Mouse (Mus musculus): Measurements from ENCODE around the gene Arhgap1. TPM values are rescaled to one million over a fixed set of nuclear protein-coding genes. Genes with fewer than 3 reads are reported as not detected.

The Arhgap1 gene
- polyA plus RNA-seq, 1 experiment, result 112 TPM

DNA sequence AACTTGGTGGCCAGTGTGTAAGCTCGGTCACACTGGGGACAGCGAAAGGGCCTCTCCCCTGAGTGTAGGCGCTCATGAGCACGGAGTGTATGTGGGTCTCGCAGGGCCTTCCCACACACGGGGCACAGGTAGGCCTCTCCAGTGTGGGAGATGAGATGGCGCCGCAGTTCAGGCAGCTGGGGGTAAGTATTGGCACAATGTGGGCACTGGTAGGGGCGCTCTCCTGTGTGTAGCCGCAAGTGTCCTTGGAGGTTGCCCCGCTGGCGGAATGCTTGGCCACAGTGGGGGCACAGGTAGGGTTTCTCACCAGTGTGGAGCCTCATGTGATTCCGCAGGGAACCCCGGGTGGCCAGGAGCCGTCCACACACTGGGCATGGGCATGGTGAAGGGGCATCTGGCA, 4.3 kb upstream of the Arhgap1 start:
- no peak for DNase-seq (ENCODE audit: low read depth, low spot score)
- 98% methylated on average over 15 of the region's 15 CpGs for WGBS

DNA sequence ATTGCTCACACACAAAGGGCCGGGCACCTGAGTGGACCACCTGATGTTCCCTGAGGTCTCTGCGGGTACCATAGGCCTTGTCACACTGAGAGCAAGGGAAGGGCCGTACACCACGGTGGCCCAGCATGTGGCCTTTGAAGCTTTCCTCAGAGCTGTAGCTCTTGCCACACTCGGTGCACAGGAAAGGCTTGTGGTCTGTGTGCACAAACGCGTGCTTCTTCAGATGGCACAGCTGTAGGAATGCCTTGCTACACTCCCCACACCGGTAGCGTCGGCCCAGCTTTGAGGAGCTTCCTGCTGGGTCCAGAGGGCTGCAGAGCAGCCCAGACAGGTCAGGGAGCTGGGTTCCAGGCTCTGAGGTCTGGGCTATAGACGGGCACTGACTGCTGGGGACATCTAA, 3.8 kb upstream of the Arhgap1 start:
- DNase-seq (ENCODE audit: low read depth, low spot score), result no peak
- 87% methylated on average over 11 of the region's 11 CpGs for WGBS

GRCm38 (mm10) chr2:91646733-91647132, 2.9 kb upstream of the Arhgap1 start:
- DNase-seq (ENCODE audit: low read depth, low spot score), result no peak

DNA sequence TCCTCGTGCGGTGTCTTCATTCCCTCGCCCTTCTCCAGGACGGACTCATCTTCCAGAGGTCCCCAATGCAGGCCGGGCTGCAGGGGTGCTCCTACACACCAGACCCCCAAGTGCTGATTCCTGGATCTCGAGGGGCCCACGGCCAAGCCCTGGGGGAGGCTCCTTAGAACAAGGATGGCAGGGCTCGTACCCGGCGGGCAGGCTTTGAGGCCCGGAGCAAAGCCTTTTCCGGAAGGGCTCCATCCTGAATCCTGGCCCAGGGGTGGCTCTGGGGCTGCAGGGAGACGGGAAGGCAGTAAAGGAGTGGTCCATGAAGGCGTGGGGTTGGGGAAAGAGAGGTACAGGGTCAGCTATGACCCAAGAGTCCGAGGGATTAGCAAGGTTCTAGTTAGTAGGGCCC, 508 bp upstream of the Arhgap1 start:
- no peak for DNase-seq (ENCODE audit: low read depth, low spot score)
- 1% methylated on average over 15 of the region's 15 CpGs for WGBS

More at GRCm38 (mm10) chr2:91646733-91647132, 2.9 kb upstream of the Arhgap1 start:
- WGBS, result 44% methylated on average over 1 of the region's 1 CpGs

GRCm38 (mm10) chr2:91650360-91650995, 818 bp downstream of the Arhgap1 start:
- DNase-seq (ENCODE audit: low read depth, low spot score), result no peak
- WGBS, result 2% methylated on average over 16 of the region's 16 CpGs

- 50% methylated on average over 14 of the region's 14 CpGs for WGBS
- DNase-seq (ENCODE audit: low read depth, low spot score), result no peak
Observed at GRCm38 (mm10) chr2:91651458-91652258, 2.0 kb downstream of the Arhgap1 start.

DNA sequence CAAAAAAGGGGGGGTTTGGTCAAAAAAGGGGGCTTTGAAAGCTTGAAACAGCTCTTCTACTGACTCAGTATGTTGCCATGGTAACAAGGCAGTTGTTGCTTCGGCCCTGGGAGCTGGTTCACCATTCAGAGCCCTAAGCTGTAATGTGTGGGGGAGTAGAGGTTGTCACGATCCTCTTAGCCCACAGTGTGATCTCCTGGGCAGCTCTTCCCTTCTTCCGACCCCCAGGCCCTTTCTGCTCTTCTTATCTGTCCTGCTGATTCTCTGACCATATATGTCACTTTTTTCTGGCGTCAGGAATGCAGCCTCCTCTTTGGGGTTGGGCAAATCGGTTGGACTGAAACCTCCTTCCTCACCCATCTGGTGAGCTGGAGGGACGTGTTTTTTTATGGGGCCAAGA, 3.2 kb downstream of the Arhgap1 start:
- WGBS, result 45% methylated on average over 6 of the region's 6 CpGs

DNA sequence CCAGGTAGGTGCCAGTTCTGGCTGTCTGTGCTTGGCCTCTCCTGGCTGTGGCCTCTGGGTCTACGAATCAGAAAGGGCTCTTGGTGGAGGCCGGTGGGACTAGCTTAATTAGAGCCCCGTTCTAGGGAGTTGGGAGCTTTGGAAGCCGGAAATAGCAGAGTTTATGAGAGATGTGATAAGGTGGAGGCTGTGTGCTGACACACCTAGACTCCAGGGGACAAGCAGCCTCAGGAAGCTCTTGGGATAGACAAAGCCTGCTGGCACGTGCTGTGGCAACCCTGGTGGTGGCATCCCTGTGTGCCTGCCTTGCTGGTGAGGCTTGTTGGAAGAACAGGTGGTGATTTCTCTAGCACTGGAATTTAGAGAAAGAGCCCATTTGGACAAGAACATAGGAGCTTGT, 5.7 kb downstream of the Arhgap1 start:
- WGBS, result 37% methylated on average over 5 of the region's 5 CpGs
- peak; percentile 45 for DNase-seq (ENCODE audit: low read depth, low spot score)

More for the DNA sequence above, 3.2 kb downstream of the Arhgap1 start:
- DNase-seq (ENCODE audit: low read depth, low spot score), result no peak

GRCm38 (mm10) chr2:91655827-91656226, 6.2 kb downstream of the Arhgap1 start:
- 53% methylated on average over 6 of the region's 6 CpGs for WGBS
- DNase-seq (ENCODE audit: low read depth, low spot score), result no peak

DNA sequence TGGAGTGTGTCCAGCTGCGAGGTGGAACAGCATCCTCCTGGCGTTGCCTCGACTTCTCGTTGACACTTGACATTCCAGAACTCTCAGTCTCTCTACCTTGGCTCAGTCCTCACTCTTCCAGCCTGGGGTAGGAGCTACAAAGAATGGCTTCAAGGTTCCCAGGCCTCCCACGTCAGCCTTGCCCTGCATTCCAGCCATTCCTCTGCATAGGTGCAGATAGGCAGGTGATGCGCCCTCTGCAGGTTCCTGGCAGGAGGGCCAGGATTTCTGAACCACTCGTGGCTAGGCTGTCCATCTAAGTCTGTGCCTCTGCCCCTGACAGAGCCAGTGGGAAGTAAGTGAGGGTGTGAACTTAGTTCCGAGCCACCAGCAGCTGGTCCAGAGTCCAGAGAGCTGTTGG, 7.1 kb downstream of the Arhgap1 start:
- WGBS, result 62% methylated on average over 8 of the region's 8 CpGs
- DNase-seq (ENCODE audit: low read depth, low spot score), result no peak

GRCm38 (mm10) chr2:91659657-91660056, 10.0 kb downstream of the Arhgap1 start:
- DNase-seq (ENCODE audit: low read depth, low spot score), result no peak
- 95% methylated on average over 8 of the region's 8 CpGs for WGBS

DNA sequence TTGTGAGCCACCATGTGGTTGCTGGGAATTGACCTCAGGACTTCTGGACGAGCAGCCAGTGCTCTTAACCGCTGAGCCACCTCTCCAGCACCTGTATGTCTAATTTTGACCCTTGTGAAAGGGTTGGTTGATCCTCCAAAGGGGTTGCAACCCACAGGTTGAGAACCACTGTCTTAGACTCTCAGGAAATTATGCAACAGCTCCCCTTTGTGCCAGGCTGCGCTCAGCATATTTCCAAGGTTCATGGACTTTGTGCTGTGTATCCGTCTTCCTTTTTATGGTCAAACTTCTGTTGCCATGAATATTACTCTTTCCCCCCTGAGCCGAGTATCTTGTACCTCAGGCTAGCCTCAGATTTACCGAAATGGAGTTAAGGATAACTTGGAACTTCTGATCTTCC, 11.3 kb downstream of the Arhgap1 start:
- 84% methylated on average over 6 of the region's 6 CpGs for WGBS
- no peak for DNase-seq (ENCODE audit: low read depth, low spot score)

DNA sequence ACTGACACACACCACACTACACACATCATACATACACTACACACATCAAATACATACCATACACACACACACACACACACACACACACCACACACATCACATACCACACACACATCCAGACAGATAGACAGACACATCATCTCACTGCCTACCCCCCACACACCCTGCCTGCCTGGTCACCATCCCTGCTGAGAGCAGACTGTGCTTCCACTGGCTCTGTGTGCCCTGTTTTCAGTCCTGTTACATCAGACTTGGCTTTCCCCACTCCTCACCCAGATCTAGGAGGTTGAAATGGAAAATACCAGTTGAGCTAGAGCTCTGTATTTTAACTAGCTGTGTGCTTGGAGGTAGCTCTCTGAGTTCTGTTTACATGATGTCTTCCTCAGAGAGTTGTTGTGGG, 15.1 kb downstream of the Arhgap1 start:
- DNase-seq (ENCODE audit: low read depth, low spot score), result no peak

DNA sequence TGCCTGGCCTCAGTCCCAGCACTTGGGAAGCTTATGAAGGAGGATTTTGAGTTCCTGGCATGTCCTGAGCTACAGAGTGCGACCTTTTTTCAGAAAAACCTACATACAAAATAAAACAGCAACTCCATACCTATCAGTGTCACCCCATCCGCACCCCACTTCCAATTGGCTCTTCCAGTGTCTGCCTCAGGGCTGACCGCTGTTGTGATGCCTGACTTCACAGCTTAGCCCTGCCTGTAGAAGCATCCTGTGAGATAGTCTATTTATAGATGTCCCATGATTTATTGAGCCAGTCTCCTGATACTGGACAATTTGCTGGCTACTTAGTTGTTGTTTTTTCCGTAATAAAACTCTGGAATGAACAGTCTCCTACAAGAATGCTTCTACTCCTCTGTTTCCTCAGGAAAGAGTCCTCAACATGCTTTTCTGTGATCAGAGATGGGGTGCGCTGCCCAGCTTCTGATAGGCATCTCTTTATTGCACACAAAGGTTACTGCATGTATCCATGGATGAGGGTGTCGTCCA, 16.8 kb downstream of the Arhgap1 start:
- WGBS, result 81% methylated on average over 6 of the region's 6 CpGs

GRCm38 (mm10) chr2:91667747-91668146, 18.1 kb downstream of the Arhgap1 start:
- 62% methylated on average over 2 of the region's 2 CpGs for WGBS
- no peak for DNase-seq (ENCODE audit: low read depth, low spot score)

More for the DNA sequence above, 16.8 kb downstream of the Arhgap1 start:
- no peak for DNase-seq (ENCODE audit: low read depth, low spot score)

GRCm38 (mm10) chr2:91669326-91669725, 19.7 kb downstream of the Arhgap1 start:
- WGBS, result 93% methylated on average over 8 of the region's 8 CpGs
- no peak for DNase-seq (ENCODE audit: low read depth, low spot score)

GRCm38 (mm10) chr2:91670038-91670437, 20.4 kb downstream of the Arhgap1 start:
- 69% methylated on average over 6 of the region's 6 CpGs for WGBS
- no peak for DNase-seq (ENCODE audit: low read depth, low spot score)

DNA sequence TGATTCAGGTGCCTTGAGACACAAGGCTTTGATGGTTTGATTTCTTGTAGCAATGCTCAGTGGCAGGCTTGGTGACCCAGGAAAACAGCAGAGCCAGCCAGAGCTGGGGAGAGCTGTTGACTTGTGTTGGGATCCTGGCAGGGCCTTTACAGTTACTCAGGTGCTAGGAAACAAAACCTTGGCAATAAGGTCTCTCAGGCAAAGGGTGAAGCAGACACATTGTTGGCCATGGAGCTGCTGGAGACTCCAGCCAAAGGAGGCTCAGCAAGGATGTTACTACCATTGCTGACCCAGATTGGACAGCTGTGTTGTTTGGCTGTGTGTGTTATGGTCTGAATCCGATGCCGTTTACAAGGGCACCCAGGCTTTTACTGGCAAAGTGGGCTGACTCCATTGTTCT, 23.9 kb downstream of the Arhgap1 start:
- 76% methylated on average over 2 of the region's 2 CpGs for WGBS
- DNase-seq (ENCODE audit: low read depth, low spot score), result no peak

DNA sequence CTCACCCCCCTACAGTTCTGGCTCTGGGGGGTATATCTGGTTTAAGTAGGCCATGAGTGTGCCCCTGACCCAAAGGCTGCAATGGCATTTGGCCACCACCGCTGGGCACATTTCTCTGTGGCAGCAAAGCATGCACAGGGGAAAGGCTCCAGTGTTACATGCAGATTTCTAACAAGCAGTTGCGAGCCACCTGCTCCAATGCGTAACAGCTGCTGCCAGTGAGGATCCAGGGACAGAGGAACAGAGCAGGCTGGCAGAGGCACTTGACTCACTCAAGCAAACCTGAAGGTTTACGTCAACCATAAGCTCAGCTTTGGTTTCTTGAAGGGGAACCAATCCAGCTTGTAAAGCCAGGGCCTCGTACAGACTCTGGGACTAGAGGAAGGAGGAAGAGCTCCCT, 25.2 kb downstream of the Arhgap1 start:
- WGBS, result 94% methylated on average over 5 of the region's 5 CpGs
- DNase-seq (ENCODE audit: low read depth, low spot score), result no peak

DNA sequence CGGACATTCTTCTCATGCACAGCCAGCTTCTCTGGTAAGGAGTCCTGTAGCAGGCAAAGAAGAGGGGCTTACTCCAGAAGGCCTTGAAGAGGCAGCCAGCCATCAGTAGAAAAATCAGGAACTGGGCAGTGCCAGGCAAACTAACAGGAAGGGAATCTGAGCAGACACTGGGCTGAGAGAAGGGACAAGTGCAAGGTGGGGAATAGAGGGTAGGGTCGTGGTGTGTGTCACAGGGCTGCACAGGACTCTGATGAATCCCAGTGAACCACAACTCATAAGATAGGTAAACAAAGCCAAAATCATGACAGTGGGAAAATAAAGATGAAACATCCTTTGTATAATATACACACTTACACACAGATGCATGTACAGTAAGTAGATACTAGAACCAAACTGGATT, 26.8 kb downstream of the Arhgap1 start:
- WGBS, result 68% methylated on average over 2 of the region's 2 CpGs
- DNase-seq (ENCODE audit: low read depth, low spot score), result no peak

GRCm38 (mm10) chr2:91676961-91677360, 27.3 kb downstream of the Arhgap1 start:
- DNase-seq (ENCODE audit: low read depth, low spot score), result no peak

All from large intestine, adult 2 months (tissue).